Mouse (Mus musculus) cerebellum, postnatal 10 days (tissue): ENCODE measurements around the gene Chrna1.
A peak's percentile ranks its signal among the peaks of the same experiment; 100 is the strongest.

Source experiments
- DNase-seq, 2 experiments: peaks; one replicate each; pipeline ENCODE4 v3.0.0; 2021; ENCODE audit warnings: mixed read lengths in 2 of 2

The Chrna1 gene

GRCm38 (mm10) chr2:73554389-73554788 is 25.7 kb downstream of the Chrna1 start:
- DNase-seq, result no peak

GRCm38 (mm10) chr2:73552926-73553325 is 27.2 kb downstream of the Chrna1 start:
- no peak for DNase-seq

- DNase-seq, result peak; percentile 56 to 71
Observed at GRCm38 (mm10) chr2:73550725-73551124, 29.4 kb downstream of the Chrna1 start.

GRCm38 (mm10) chr2:73548542-73548941 is 31.6 kb downstream of the Chrna1 start:
- no peak for DNase-seq

- no peak for DNase-seq
Observed at GRCm38 (mm10) chr2:73547256-73547655, 32.9 kb downstream of the Chrna1 start.

GRCm38 (mm10) chr2:73545556-73545955 is 34.6 kb downstream of the Chrna1 start:
- no peak for DNase-seq

DNA sequence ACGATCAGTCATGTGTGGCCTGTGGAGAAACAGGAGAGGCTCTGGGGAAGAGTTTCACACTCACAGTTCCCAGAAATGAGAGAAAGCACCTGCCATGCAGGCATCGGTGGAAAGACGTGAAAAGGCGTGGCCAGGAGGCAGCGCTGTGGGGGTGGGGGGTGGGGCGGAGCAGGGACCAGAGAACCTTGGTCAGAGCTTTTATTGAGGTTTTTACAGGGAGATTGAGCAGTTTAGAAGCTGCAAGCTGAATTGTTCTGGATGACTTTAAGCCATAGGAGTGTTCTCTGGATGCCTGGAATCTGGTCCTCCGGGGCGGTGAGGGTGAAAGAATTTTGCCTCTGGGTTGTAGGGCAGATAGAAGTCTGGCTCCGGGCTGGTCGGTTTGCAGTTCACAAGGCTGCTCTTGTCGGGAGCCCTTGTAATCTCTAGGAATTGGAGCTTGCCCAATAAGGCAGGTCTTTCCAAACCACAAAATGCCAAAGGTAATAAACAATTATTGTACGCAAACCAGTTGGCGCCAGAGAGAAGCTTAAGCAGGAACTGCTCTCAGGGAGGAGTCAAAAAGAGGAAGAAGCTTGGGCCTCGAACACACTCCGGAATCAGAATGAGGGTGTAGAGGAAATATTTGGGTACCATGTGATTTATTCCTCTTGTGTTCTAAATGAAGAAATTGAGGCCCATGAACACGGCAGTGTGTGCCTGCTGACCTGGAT is 39.5 kb downstream of the Chrna1 start:
- DNase-seq, result no peak

DNA sequence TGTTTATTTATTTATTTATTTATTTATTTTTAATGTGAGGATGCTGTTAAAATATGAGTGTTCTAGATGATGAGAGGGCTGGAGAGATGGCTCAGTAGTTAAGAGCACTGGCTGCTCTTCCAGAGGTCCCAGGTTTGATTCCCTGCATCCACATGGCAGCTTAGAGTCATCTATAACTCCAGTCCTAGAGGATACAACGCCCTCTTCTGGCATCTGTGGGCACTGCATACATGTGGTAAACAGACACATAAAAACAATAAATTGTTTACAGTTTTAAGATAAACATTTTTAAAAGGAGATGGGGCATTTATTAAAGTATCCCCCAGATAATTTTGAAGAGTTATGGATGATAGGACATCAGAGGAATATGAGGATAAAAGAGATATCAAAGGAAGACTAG is 40.4 kb downstream of the Chrna1 start:
- peak in 1 of 2 experiments; percentile 34 for DNase-seq

DNA sequence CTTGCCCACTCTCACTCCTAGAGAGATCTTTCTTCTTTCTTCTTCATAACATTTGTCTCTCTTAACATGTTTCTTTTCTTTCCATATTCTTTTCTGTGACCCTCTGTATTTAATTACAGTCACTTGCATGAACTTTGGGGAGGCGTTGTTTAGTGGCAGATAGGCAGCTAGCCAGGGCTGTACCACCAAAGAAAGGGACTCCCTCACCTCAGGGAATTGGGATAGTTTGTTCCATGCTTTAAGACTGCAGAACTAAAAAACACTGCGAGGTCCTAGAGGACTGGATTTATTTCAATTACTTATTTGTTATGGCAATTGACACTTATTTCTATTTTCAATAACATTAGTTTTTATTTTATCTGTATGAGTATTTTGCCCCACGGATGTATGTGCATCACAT is 41.0 kb downstream of the Chrna1 start:
- DNase-seq, result no peak

DNA sequence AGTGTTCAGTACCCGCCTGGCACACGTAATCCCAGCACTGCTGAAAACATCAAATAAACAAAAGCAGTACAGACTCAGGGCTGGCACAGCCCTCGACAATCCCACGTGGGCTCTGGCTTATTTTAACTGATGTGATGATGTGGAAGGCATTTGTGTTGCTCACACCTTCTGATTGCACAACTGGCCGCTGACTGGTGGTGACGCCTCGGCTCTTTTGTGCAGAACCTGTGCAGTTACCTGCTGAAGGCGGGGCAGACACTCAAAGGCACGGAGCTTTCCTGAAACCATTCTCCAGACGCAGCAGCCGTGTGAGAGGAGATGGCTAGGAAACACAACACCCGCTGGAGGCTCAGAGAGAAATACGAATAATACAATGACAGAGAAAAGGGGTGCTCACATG is 41.5 kb downstream of the Chrna1 start:
- DNase-seq, result no peak

- DNase-seq, result peak in 1 of 2 experiments; percentile 47
Observed at GRCm38 (mm10) chr2:73536091-73536783, 43.9 kb downstream of the Chrna1 start.

- DNase-seq, result no peak
Observed at GRCm38 (mm10) chr2:73534720-73535119, 45.4 kb downstream of the Chrna1 start.

- no peak for DNase-seq
Observed at GRCm38 (mm10) chr2:73530487-73530886, 49.7 kb downstream of the Chrna1 start.

- DNase-seq, result peak; percentile 79 to 86
Observed at GRCm38 (mm10) chr2:73529356-73530330, 50.5 kb downstream of the Chrna1 start, which contains the start of gene Wipf1. Gene Wipf1, minus strand, starts transcription at chr2:73529734.

DNA sequence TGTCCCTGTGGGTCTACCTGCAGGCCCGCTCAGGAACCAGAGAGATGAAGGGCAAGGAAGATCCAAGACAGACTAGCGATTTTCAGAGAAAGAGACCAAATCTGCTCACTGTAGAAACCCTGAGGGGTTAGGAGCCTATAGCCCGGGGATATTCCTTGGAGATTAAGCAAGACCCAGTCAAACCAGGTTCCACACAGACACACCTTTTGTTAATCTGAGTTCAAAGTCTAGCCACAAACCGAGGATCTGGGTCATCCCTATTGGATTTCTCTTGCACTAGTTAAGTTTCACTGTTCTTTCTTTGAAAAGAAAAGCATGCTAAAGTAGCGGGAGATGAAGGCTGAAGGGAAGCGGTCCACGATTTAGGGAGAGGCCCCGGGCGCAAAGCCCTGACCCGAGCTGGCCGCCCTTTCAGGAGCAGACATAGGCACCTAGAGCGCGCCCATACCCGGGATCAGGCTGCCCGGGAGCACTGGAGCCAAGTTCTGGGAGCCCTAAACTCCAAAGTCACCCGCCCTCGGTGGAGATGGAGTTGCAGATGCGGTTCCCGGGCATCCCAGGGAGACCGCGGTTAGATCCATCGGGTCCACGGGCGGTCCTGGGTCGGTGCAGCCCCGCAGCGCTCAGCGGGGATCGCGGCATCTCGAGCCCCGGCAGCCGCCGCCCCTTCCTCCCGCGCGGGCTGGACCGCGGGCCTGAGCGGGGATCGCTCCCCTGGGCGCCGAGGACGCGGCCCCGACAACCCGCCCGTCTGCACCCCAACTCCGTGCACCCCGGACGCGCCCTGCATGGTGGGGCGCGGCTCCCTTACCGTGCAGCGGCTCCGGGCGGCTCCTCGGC is 51.4 kb downstream of the Chrna1 start:
- DNase-seq, result peak; percentile 45 to 46

GRCm38 (mm10) chr2:73527956-73528355 is 52.2 kb downstream of the Chrna1 start:
- no peak for DNase-seq

DNA sequence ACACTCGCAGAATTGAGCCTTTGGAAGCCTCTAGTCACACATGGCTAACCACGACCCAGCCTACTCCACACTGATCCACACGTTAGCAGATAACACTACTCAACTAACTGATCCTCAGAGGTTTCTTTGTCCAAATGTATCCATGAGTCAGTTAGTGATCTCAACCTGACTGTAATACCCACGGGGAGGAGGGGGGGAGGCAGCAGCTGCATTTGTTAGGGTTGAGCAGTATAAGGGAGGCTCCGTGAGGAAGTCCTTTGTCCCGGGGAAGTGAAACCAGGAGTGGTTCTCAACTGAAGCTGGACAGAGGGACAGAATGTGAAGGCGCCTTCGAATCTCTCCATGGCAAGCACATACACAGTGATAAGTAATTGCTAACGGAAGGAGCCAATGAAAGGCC is 53.4 kb downstream of the Chrna1 start:
- DNase-seq, result no peak

- DNase-seq, result no peak
Observed at GRCm38 (mm10) chr2:73522891-73523290, 57.2 kb downstream of the Chrna1 start.

DNA sequence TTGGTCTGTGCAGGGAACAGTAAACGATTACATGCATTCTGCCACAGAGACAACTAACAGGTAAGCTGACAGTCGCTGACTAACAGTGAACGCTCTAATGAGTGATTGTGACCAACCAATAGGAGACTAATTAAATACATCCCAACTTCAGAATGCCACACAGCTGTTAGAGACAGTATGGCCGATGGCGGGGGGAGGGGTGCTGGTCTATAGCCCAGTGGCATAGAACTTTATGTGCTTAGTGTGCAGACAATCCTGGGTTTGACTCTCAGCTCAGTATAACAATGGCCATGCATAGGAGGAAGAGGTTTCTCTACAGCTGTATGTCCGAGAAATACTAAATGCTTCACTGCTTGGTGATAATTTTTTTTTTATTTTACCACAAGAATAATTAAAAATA is 57.8 kb downstream of the Chrna1 start:
- no peak for DNase-seq

DNA sequence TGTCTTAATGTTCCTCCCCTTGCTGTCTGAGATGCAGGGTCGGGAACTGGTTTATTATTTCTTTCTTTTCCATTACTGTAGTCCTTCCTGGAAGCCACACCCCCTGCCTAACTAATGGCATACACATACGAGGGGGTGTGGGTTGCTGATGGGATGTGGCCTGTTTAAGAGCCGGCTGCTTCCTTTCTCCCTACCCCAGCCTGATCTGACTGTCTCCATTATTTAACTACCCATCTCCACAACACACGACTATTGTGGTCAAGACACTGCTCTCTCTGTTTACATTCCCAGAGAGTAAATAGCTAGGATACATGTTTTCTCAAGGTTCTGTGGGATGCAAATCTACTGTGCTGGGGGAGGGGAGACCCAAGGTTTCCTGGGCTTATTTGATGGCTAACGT is 58.4 kb downstream of the Chrna1 start:
- DNase-seq, result no peak

GRCm38 (mm10) chr2:73518966-73519365 is 61.2 kb downstream of the Chrna1 start:
- no peak for DNase-seq

GRCm38 (mm10) chr2:73518311-73518710 is 61.8 kb downstream of the Chrna1 start:
- no peak for DNase-seq
